Mouse (Mus musculus) stomach, embryonic 14.5 days (tissue): ENCODE measurements around the gene Filip1l. TPM values are rescaled to one million over a fixed set of nuclear protein-coding genes. Genes with fewer than 3 reads are reported as not detected.
A peak's percentile ranks its signal among the peaks of the same experiment; 100 is the strongest.

ENCODE experiments used
- ATAC-seq: fragments of 200-750 bp; cut with Nextera tagmentation; 2 replicates; pipeline ENCODE4 v1.8.0; 2017; ENCODE audit warnings: low read depth, moderate TSS enrichment; ENCODE audit not compliant: insufficient number of reproducible peaks, insufficient read depth, low FRiP score
- H3K27ac ChIP-seq: fragments of 300-500 bp; sonication (generic); 2 replicates; pipeline ENCODE4 v1.5.1; 2014; ENCODE audit warnings: mild to moderate bottlenecking, low read length, moderate library complexity, mixed read lengths
- H3K27me3 ChIP-seq: fragments of 300-500 bp; sonication (generic); 2 replicates; pipeline ENCODE4 v1.6.1; 2014; ENCODE audit warnings: low read length, control low read depth, mixed read lengths; ENCODE audit not compliant: control insufficient read depth, insufficient read depth
- H3K36me3 ChIP-seq: fragments of 300-500 bp; sonication (generic); 2 replicates; pipeline ENCODE4 v1.6.1; 2014; ENCODE audit warnings: mild to moderate bottlenecking, control low read depth, low read length, moderate library complexity, mixed read lengths; ENCODE audit not compliant: control insufficient read depth, insufficient read depth
- H3K4me1 ChIP-seq: fragments of 300-500 bp; sonication (generic); 2 replicates; pipeline ENCODE4 v1.6.1; 2014; ENCODE audit warnings: low read length, control low read depth, mixed read lengths; ENCODE audit not compliant: control insufficient read depth, insufficient read depth
- H3K4me2 ChIP-seq: fragments of 300-500 bp; sonication (generic); replicated peaks from 2 replicates; pipeline ENCODE4 v1.6.1; 2014; ENCODE audit warnings: low read depth, low read length, control low read depth
- H3K4me3 ChIP-seq: fragments of 300-500 bp; sonication (generic); 2 replicates; pipeline ENCODE4 v1.5.1; 2014; ENCODE audit warnings: low read depth, low read length, control low read depth
- H3K9ac ChIP-seq: fragments of 300-500 bp; sonication (generic); replicated peaks from 2 replicates; pipeline ENCODE4 v1.6.1; 2014; ENCODE audit warnings: low read depth, mild to moderate bottlenecking, control low read depth, low read length, moderate library complexity, mixed read lengths
- H3K9me3 ChIP-seq: fragments of 300-500 bp; sonication (generic); 2 replicates; pipeline ENCODE4 v1.6.1; 2016; ENCODE audit warnings: low read depth, low read length, control low read depth; ENCODE audit not compliant: control insufficient read depth
- WGBS: fragments of 180-500 bp; shearing (Covaris S2); extraction: QIAGEN DNeasy Blood & Tissue Kit; methylation state at CpG from one replicate; pipeline ENCODE4 v1.1.7; 2014; 5-methylcytosine and 5-hydroxymethylcytosine counted together
- polyA plus RNA-seq: library from polyadenylated mRNA; unstranded; fragments of >200 nt; fragmentation: Nextera tagmentation; extraction: Ambion mirVana; gene quantifications from 2 replicates; pipeline ENCODE4 v1.2.1, GENCODE M21; 2014

Gene Filip1l
- polyA plus RNA-seq, 1 experiment from 2014 or later: 54.7 TPM

DNA sequence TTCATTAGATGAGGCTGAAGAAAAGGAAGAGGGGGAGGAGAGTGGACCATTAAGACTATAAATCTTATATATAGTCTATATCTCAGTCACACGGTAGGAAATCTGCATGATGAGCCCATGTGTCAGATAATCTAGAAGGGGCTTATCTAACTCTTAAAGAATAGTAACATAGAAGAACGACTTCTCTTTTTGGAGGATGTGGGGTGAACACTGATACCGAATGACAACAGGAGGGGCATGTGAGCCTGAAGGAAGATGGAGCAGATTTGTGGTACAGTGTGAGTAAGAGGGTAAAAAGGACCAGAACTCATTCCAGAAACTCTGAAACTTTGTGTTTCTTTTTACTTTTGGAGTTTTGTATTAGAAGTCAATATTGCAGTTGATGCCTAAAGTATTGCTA is 156.2 kb downstream of the Filip1l start:
- Histone ChIP-seq H3K36me3 (no peaks in the 10 kb centered on the region), H3K9me3 (no peaks in the 10 kb centered on the region), H3K4me2 (no peak overlapping the region), H3K4me3 (no peak overlapping the region), H3K27me3 (no peaks in the 10 kb centered on the region), H3K9ac (no peak overlapping the region), H3K27ac (no peak overlapping the region), H3K4me1 (0 out of 2 replicates have a peak, but pooled peaks cover 3% of the 10 kb centered on the region)
- WGBS: 79% methylated on average over 3 of the region's 3 CpGs
- ATAC-seq: no peak

DNA sequence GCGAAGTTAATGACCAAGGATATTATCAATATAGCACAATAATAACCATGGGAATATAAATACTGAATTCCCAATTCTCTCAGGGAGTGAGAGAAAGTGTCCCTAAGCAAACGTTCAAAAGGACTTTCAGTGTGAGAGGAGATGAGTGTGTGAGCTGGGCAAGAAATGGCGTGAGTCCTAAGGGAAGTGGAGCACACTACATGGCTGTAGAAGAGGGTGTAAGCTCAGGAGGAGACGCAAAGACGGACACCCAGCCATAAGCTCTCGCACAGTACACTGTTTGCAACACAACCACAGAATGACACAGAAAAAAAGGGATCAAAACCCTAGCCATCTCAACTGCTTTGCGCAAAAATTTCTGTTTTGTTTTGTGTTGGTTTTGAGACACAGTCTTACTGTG is 160.7 kb downstream of the Filip1l start:
- Histone ChIP-seq H3K4me1 (no peaks in the 10 kb centered on the region), H3K27me3 (no peaks in the 10 kb centered on the region), H3K36me3 (no peaks in the 10 kb centered on the region), H3K4me2 (no peak overlapping the region), H3K9me3 (no peaks in the 10 kb centered on the region), H3K9ac (no peak overlapping the region), H3K27ac (no peak overlapping the region), H3K4me3 (no peak overlapping the region)
- no peak for ATAC-seq
- 89% methylated on average over 7 of the region's 7 CpGs for WGBS

DNA sequence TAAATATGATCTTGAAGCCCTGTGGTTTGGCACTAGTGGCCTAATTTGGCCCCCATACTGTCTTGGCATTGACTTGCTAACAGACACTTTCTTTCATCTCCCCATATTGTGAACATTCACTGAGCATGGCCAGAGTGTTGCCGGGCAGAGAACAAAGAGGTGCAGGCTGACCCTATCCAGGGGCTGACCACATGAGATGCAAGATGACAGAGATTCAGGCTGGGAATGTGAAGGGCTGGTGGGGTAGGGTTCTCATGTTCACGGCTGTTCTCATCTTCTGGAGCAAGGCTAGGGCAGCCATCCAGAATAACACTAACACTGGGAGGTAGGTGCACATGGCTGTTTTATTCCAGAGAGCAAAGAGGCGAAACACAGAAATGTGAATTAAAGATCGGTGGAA is 161.5 kb downstream of the Filip1l start:
- H3K9ac ChIP-seq: no peak overlapping the region
- H3K27ac ChIP-seq: no peak overlapping the region
- H3K4me1 ChIP-seq: no peaks in the 10 kb centered on the region
- no peaks in the 10 kb centered on the region for H3K9me3 ChIP-seq
- no peak for ATAC-seq
- no peak overlapping the region for H3K4me2 ChIP-seq
- H3K36me3 ChIP-seq: no peaks in the 10 kb centered on the region
- H3K27me3 ChIP-seq: no peaks in the 10 kb centered on the region
- H3K4me3 ChIP-seq: no peak overlapping the region
- WGBS: 78% methylated on average over 4 of the region's 4 CpGs

DNA sequence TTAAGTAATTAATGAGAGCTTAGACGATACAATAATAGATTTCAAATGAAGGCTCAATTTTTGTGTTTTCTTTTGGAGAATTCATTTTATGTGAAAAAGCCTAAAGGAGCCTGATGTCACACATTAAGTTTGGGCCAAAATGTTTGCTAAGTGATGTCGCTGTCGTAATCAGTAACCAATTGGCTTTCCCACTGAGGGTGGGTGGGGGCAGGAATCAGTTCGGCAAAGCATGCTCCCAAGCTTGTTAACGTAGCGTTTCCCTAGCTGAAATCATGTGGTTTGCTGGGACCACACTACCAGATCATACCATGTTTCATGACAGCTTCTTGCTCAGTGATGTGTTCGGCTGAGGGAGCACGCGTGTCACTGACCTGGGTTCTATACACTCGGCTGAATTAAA is 162.7 kb downstream of the Filip1l start:
- H3K9me3 ChIP-seq: no peaks in the 10 kb centered on the region
- no peaks in the 10 kb centered on the region for H3K36me3 ChIP-seq
- H3K4me2 ChIP-seq: no peak overlapping the region
- ATAC-seq: no peak
- H3K27me3 ChIP-seq: no peaks in the 10 kb centered on the region
- no peak overlapping the region for H3K9ac ChIP-seq
- H3K4me1 ChIP-seq: no peaks in the 10 kb centered on the region
- WGBS: 74% methylated on average over 10 of the region's 10 CpGs
- H3K27ac ChIP-seq: no peak overlapping the region
- H3K4me3 ChIP-seq: no peak overlapping the region

DNA sequence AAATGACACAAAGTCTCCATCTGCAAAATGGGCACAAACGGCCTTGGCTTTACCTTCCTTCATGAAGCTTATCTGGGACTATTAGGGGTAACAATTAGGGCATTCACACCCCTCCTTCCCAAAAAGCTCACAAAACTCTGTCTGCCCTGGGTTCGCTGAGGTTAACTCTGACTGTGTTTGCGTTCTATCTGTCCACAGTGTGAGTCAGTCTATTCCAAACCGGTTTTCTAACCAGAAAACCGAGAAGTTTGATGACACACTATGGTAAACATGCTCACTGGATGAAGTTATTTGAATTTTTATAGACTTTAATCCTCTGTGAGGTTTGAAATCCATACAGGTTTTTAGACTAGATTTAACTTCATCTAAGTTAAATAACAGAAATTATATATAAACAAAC is 172.2 kb downstream of the Filip1l start:
- no peak overlapping the region for H3K4me3 ChIP-seq
- WGBS: 56% methylated on average over 5 of the region's 5 CpGs
- H3K9me3 ChIP-seq: no peaks in the 10 kb centered on the region
- H3K27ac ChIP-seq: no peak overlapping the region
- H3K4me1 ChIP-seq: peaks cover 12% of the 10 kb centered on the region; the same call in 1 of the 2 replicates
- H3K36me3 ChIP-seq: no peaks in the 10 kb centered on the region
- ATAC-seq: peak; percentile 75
- H3K4me2 ChIP-seq: no peak overlapping the region
- H3K9ac ChIP-seq: no peak overlapping the region
- H3K27me3 ChIP-seq: no peaks in the 10 kb centered on the region

DNA sequence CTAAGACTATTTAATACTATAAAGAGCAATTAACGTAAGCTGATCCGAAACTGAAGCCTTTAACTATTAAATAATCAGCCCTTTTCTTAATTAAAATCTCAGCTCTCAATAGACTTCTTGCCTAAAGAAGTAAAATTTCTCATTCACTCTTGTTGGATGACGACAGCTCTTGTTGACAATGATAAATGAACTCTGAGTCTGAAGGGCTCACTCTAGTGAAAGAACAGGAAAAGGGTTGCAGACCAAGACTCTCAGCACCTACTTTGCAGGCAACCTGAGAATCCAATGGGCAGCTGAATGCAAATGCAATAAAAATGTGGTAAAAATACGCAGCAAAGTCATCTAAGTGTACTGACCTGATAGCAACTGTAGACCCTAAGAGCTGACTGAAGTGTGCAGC is 172.6 kb downstream of the Filip1l start:
- no peak overlapping the region for H3K27ac ChIP-seq
- no peak overlapping the region for H3K4me3 ChIP-seq
- no peaks in the 10 kb centered on the region for H3K27me3 ChIP-seq
- no peak overlapping the region for H3K4me2 ChIP-seq
- no peaks in the 10 kb centered on the region for H3K36me3 ChIP-seq
- no peaks in the 10 kb centered on the region for H3K9me3 ChIP-seq
- peaks cover 12% of the 10 kb centered on the region; the same call in 1 of the 2 replicates for H3K4me1 ChIP-seq
- no peak overlapping the region for H3K9ac ChIP-seq
- no peak for ATAC-seq
- 54% methylated on average over 4 of the region's 4 CpGs for WGBS

DNA sequence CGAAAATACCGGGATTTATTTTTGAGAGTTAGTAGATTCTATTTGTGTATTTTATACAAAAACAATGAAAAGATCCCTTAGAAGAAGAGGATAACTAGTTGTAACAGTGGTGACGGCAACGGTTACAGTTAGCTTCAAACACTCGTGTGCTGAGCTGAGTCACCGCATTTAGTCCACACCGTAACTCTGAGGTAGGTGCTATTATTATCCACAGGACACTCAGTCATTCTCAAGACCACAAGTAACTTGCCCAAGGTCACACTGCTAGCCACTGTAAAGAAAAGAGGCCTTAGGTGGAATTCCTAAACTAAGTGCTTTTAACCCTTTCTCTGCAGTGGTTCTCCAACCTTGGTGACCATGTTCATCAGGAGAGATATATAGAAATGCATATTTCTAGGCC is 174.0 kb downstream of the Filip1l start:
- no peak for ATAC-seq
- 82% methylated on average over 7 of the region's 7 CpGs for WGBS

DNA sequence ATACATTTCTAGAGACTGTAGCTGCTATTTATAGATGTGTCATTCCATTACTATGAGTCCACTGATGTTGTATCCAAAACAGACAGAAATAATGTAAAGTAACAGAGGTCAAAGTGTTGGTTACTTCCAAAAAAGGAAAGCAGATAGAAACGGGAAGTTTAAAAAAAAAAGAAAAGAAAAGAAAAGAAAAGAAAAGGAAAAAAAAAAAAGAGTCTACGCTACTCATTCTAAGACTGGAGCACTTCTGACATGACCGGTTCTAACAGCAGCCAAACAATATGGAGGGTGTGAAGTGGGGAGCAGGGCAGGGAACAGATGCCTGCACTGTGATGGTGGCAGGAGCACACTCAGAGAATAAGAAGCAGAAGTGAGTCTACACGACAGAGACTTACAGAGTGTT is 175.6 kb downstream of the Filip1l start:
- 59% methylated on average over 4 of the region's 4 CpGs for WGBS
- H3K4me3 ChIP-seq: no peak overlapping the region
- no peaks in the 10 kb centered on the region for H3K9me3 ChIP-seq

More for the DNA sequence above, 174.0 kb downstream of the Filip1l start:
- no peaks in the 10 kb centered on the region for H3K27me3 ChIP-seq
- no peak overlapping the region for H3K4me3 ChIP-seq
- H3K9ac ChIP-seq: no peak overlapping the region
- no peaks in the 10 kb centered on the region for H3K9me3 ChIP-seq
- H3K36me3 ChIP-seq: no peaks in the 10 kb centered on the region
- no peak overlapping the region for H3K27ac ChIP-seq
- no peak overlapping the region for H3K4me2 ChIP-seq
- peaks cover 12% of the 10 kb centered on the region; the same call in 1 of the 2 replicates for H3K4me1 ChIP-seq

DNA sequence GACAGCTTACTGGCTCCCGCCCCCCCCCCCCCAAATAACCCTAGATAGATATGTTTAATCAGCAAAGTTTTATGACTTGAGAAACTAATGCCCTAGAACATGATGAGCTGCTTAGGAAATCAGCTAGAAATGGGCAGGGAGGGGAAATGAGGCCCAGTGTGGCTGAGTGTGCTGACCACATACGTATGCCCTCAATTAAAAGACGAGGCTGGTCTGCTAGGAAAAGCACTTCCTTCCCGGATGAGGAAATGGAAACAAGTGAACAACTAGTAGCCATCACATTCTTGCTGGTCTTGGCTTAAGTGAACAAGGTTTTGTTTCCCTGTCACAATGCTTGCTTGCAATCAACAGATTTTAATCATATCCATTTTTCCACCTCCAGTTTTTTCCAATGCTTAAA is 177.7 kb downstream of the Filip1l start:
- peaks cover 21% of the 10 kb centered on the region; the same call in 1 of the 2 replicates for H3K4me1 ChIP-seq
- H3K4me2 ChIP-seq: no peak overlapping the region
- H3K9me3 ChIP-seq: no peaks in the 10 kb centered on the region
- no peak overlapping the region for H3K4me3 ChIP-seq
- no peaks in the 10 kb centered on the region for H3K36me3 ChIP-seq
- no peak overlapping the region for H3K27ac ChIP-seq
- no peak for ATAC-seq
- 73% methylated on average over 4 of the region's 4 CpGs for WGBS
- no peaks in the 10 kb centered on the region for H3K27me3 ChIP-seq
- H3K9ac ChIP-seq: no peak overlapping the region

More for the DNA sequence above, 175.6 kb downstream of the Filip1l start:
- no peak overlapping the region for H3K4me2 ChIP-seq
- H3K9ac ChIP-seq: no peak overlapping the region
- H3K27me3 ChIP-seq: no peaks in the 10 kb centered on the region
- 0 out of 2 replicates have a peak overlapping the region, but pooled peaks have one; percentile 10 for H3K27ac ChIP-seq
- no peak for ATAC-seq
- H3K4me1 ChIP-seq: peaks cover 21% of the 10 kb centered on the region; the same call in 1 of the 2 replicates
- H3K36me3 ChIP-seq: no peaks in the 10 kb centered on the region
